Mouse (Mus musculus): ENCODE measurements around the gene Cchcr1. TPM values are rescaled to one million over a fixed set of nuclear protein-coding genes. Genes with fewer than 3 reads are reported as not detected.

Cchcr1 gene
- polyA plus RNA-seq, 1 experiment from 2014 or later = 19.1 TPM

GRCm38 (mm10) chr17:35532360-35532759 lies 15.5 kb downstream of the Cchcr1 start:
- ATAC-seq (ENCODE audit: low FRiP score, low TSS enrichment) = no peak
- Histone ChIP-seq H3K4me2 (replicated peaks; ENCODE audit: low read depth, low read length) (no peak overlapping the region), H3K9me3 (ENCODE audit: control insufficient read depth, low read length) (no peaks in the 10 kb centered on the region), H3K4me1 (ENCODE audit: control insufficient read depth, insufficient read depth, low read length) (0 out of 2 replicates have a peak, but pooled peaks cover 2% of the 10 kb centered on the region), H3K9ac (ENCODE audit: low read depth, low read length) (no peak overlapping the region), H3K27me3 (ENCODE audit: control insufficient read depth, insufficient read depth, low read length) (no peaks in the 10 kb centered on the region), H3K4me3 (ENCODE audit: low read length) (no peak overlapping the region), H3K27ac (ENCODE audit: low read depth, low read length) (no peak overlapping the region), H3K36me3 (ENCODE audit: control insufficient read depth, insufficient read depth, low read length) (peaks cover 31% of the 10 kb centered on the region; the same call in 1 of the 2 replicates)
- WGBS = 7% methylated on average over 3 of the region's 3 CpGs

- Histone ChIP-seq H3K27me3 (ENCODE audit: control insufficient read depth, insufficient read depth, low read length) (no peaks in the 10 kb centered on the region), H3K4me2 (replicated peaks; ENCODE audit: low read depth, low read length) (no peak within 1 kb of the TSS), H3K4me3 (ENCODE audit: low read length) (no peak within 1 kb of the TSS), H3K9me3 (ENCODE audit: control insufficient read depth, low read length) (no peaks in the 10 kb centered on the region), H3K27ac (ENCODE audit: low read depth, low read length) (no peak within 1 kb of the TSS), H3K4me1 (ENCODE audit: control insufficient read depth, insufficient read depth, low read length) (0 out of 2 replicates have a peak, but pooled peaks cover 2% of the 10 kb centered on the region), H3K9ac (ENCODE audit: low read depth, low read length) (no peak within 1 kb of the TSS; the same call in 1 of the 2 replicates), H3K36me3 (ENCODE audit: control insufficient read depth, insufficient read depth, low read length) (peaks cover 28% of the 10 kb centered on the region; the same call in 1 of the 2 replicates)
- ATAC-seq (ENCODE audit: low FRiP score, low TSS enrichment) = no peak
- 28% methylated on average over 7 of the region's 7 CpGs for WGBS
Observed at GRCm38 (mm10) chr17:35532901-35533300, 16.0 kb downstream of the Cchcr1 start, which contains the start of gene Psors1c2. Gene Psors1c2, plus strand, starts transcription at chr17:35533201.

GRCm38 (mm10) chr17:35534343-35534742 lies 17.4 kb downstream of the Cchcr1 start:
- 0 out of 2 replicates have a peak, but pooled peaks cover 2% of the 10 kb centered on the region for H3K4me1 ChIP-seq (ENCODE audit: control insufficient read depth, insufficient read depth, low read length)
- 17% methylated on average over 6 of the region's 6 CpGs for WGBS
- ATAC-seq (ENCODE audit: low FRiP score, low TSS enrichment) = peak; percentile 56; the same call in 1 of the 2 replicates
- no peak overlapping the region for H3K9ac ChIP-seq (ENCODE audit: low read depth, low read length)
- no peak overlapping the region for H3K4me2 ChIP-seq (replicated peaks; ENCODE audit: low read depth, low read length)
- H3K27ac ChIP-seq (ENCODE audit: low read depth, low read length) = no peak overlapping the region
- H3K27me3 ChIP-seq (ENCODE audit: control insufficient read depth, insufficient read depth, low read length) = no peaks in the 10 kb centered on the region
- H3K9me3 ChIP-seq (ENCODE audit: control insufficient read depth, low read length) = no peaks in the 10 kb centered on the region
- no peak overlapping the region for H3K4me3 ChIP-seq (ENCODE audit: low read length)
- peaks cover 14% of the 10 kb centered on the region; the same call in 1 of the 2 replicates for H3K36me3 ChIP-seq (ENCODE audit: control insufficient read depth, insufficient read depth, low read length)

GRCm38 (mm10) chr17:35537421-35537820 lies 20.5 kb downstream of the Cchcr1 start:
- Histone ChIP-seq H3K4me1 (ENCODE audit: control insufficient read depth, insufficient read depth, low read length) (0 out of 2 replicates have a peak, but pooled peaks cover 2% of the 10 kb centered on the region), H3K27me3 (ENCODE audit: control insufficient read depth, insufficient read depth, low read length) (no peaks in the 10 kb centered on the region), H3K36me3 (ENCODE audit: control insufficient read depth, insufficient read depth, low read length) (no peaks in the 10 kb centered on the region), H3K27ac (ENCODE audit: low read depth, low read length) (no peak overlapping the region), H3K4me2 (replicated peaks; ENCODE audit: low read depth, low read length) (no peak overlapping the region), H3K9ac (ENCODE audit: low read depth, low read length) (no peak overlapping the region), H3K4me3 (ENCODE audit: low read length) (no peak overlapping the region), H3K9me3 (ENCODE audit: control insufficient read depth, low read length) (no peaks in the 10 kb centered on the region)
- WGBS = 80% methylated on average over 4 of the region's 4 CpGs
- ATAC-seq (ENCODE audit: low FRiP score, low TSS enrichment) = no peak

- H3K27me3 ChIP-seq (ENCODE audit: control insufficient read depth, insufficient read depth, low read length) = no peaks in the 10 kb centered on the region
- ATAC-seq (ENCODE audit: low FRiP score, low TSS enrichment) = no peak
- H3K4me3 ChIP-seq (ENCODE audit: low read length) = no peak overlapping the region
- no peaks in the 10 kb centered on the region for H3K4me1 ChIP-seq (ENCODE audit: control insufficient read depth, insufficient read depth, low read length)
- WGBS = 85% methylated on average over 1 of the region's 1 CpGs
- no peak overlapping the region for H3K4me2 ChIP-seq (replicated peaks; ENCODE audit: low read depth, low read length)
- no peak overlapping the region for H3K9ac ChIP-seq (ENCODE audit: low read depth, low read length)
- no peak overlapping the region for H3K27ac ChIP-seq (ENCODE audit: low read depth, low read length)
- no peaks in the 10 kb centered on the region for H3K36me3 ChIP-seq (ENCODE audit: control insufficient read depth, insufficient read depth, low read length)
- no peaks in the 10 kb centered on the region for H3K9me3 ChIP-seq (ENCODE audit: control insufficient read depth, low read length)
Observed at GRCm38 (mm10) chr17:35538476-35538875, 21.6 kb downstream of the Cchcr1 start.

- WGBS = 56% methylated on average over 10 of the region's 10 CpGs
- no peaks in the 10 kb centered on the region for H3K9me3 ChIP-seq (ENCODE audit: control insufficient read depth, low read length)
- H3K27me3 ChIP-seq (ENCODE audit: control insufficient read depth, insufficient read depth, low read length) = no peaks in the 10 kb centered on the region
- ATAC-seq (ENCODE audit: low FRiP score, low TSS enrichment) = no peak
- H3K27ac ChIP-seq (ENCODE audit: low read depth, low read length) = no peak overlapping the region
- no peak overlapping the region for H3K4me3 ChIP-seq (ENCODE audit: low read length)
- H3K36me3 ChIP-seq (ENCODE audit: control insufficient read depth, insufficient read depth, low read length) = no peaks in the 10 kb centered on the region
- no peak overlapping the region for H3K9ac ChIP-seq (ENCODE audit: low read depth, low read length)
- H3K4me2 ChIP-seq (replicated peaks; ENCODE audit: low read depth, low read length) = no peak overlapping the region
- no peaks in the 10 kb centered on the region for H3K4me1 ChIP-seq (ENCODE audit: control insufficient read depth, insufficient read depth, low read length)
Observed at GRCm38 (mm10) chr17:35539540-35539939, 22.6 kb downstream of the Cchcr1 start.

GRCm38 (mm10) chr17:35542761-35543411 lies 26.0 kb downstream of the Cchcr1 start:
- 86% methylated on average over 15 of the region's 15 CpGs for WGBS
- no peak overlapping the region for H3K4me3 ChIP-seq (ENCODE audit: low read length)
- H3K27me3 ChIP-seq (ENCODE audit: control insufficient read depth, insufficient read depth, low read length) = no peaks in the 10 kb centered on the region
- H3K9ac ChIP-seq (ENCODE audit: low read depth, low read length) = no peak overlapping the region
- ATAC-seq (ENCODE audit: low FRiP score, low TSS enrichment) = no peak
- no peak overlapping the region for H3K27ac ChIP-seq (ENCODE audit: low read depth, low read length)
- no peaks in the 10 kb centered on the region for H3K36me3 ChIP-seq (ENCODE audit: control insufficient read depth, insufficient read depth, low read length)
- H3K4me1 ChIP-seq (ENCODE audit: control insufficient read depth, insufficient read depth, low read length) = no peaks in the 10 kb centered on the region
- no peak overlapping the region for H3K4me2 ChIP-seq (replicated peaks; ENCODE audit: low read depth, low read length)
- H3K9me3 ChIP-seq (ENCODE audit: control insufficient read depth, low read length) = no peaks in the 10 kb centered on the region

- Histone ChIP-seq H3K27me3 (ENCODE audit: control insufficient read depth, insufficient read depth, low read length) (no peaks in the 10 kb centered on the region), H3K9ac (ENCODE audit: low read depth, low read length) (no peak overlapping the region), H3K27ac (ENCODE audit: low read depth, low read length) (no peak overlapping the region), H3K4me1 (ENCODE audit: control insufficient read depth, insufficient read depth, low read length) (no peaks in the 10 kb centered on the region), H3K36me3 (ENCODE audit: control insufficient read depth, insufficient read depth, low read length) (no peaks in the 10 kb centered on the region), H3K4me2 (replicated peaks; ENCODE audit: low read depth, low read length) (no peak overlapping the region), H3K4me3 (ENCODE audit: low read length) (no peak overlapping the region), H3K9me3 (ENCODE audit: control insufficient read depth, low read length) (no peaks in the 10 kb centered on the region)
- 62% methylated on average over 14 of the region's 14 CpGs for WGBS
- no peak for ATAC-seq (ENCODE audit: low FRiP score, low TSS enrichment)
Observed at GRCm38 (mm10) chr17:35543412-35543861, 26.5 kb downstream of the Cchcr1 start.

- Histone ChIP-seq H3K9ac (ENCODE audit: low read depth, low read length) (no peak overlapping the region), H3K27ac (ENCODE audit: low read depth, low read length) (no peak overlapping the region), H3K36me3 (ENCODE audit: control insufficient read depth, insufficient read depth, low read length) (no peaks in the 10 kb centered on the region), H3K4me1 (ENCODE audit: control insufficient read depth, insufficient read depth, low read length) (no peaks in the 10 kb centered on the region), H3K4me2 (replicated peaks; ENCODE audit: low read depth, low read length) (no peak overlapping the region), H3K9me3 (ENCODE audit: control insufficient read depth, low read length) (no peaks in the 10 kb centered on the region), H3K4me3 (ENCODE audit: low read length) (no peak overlapping the region), H3K27me3 (ENCODE audit: control insufficient read depth, insufficient read depth, low read length) (no peaks in the 10 kb centered on the region)
- no peak for ATAC-seq (ENCODE audit: low FRiP score, low TSS enrichment)
- WGBS = 78% methylated on average over 6 of the region's 6 CpGs
Observed at GRCm38 (mm10) chr17:35544001-35544400, 27.1 kb downstream of the Cchcr1 start.
